Mouse (Mus musculus): ENCODE data around the gene Nat8f5.

DNA sequence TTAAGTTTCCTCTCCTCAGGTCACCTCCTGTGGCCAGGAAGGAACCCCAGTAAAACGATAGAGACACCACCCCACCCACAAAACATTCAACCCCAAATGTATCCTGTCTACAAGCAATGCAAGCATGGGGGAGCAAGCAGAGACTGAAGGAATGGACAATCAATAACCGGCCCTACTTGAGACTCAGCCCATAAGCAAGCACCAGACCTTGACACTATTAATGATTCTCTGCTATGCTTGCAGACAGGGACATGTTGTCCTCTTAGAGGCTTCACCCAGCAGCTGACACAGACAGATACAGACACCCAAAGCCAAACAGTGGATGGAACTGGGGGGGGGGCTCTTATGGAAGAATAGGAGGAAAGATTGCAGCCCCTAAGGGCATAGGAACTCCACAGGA lies 5.1 kb upstream of the Nat8f5 start:
- TF ChIP-seq POLR2A (IDR thresholded peaks at IDR 0.05; ENCODE audit: low read depth, low read length): no peak
- no peak for TF ChIP-seq CTCF (conservative IDR thresholded peaks at IDR 0.05; ENCODE audit: insufficient read depth, insufficient read length, low read depth, low read length)

All from kidney, adult 2 months (tissue).